Mouse (Mus musculus) bone marrow, adult 2 months (tissue): ENCODE results near the gene Anxa9.
"Not testable (repeated sequence)": the region's sequence is repeated elsewhere in the genome, so short reads cannot be mapped to it uniquely, and the experiment has no call there.

ENCODE experiments used
- CTCF ChIP-seq: fragments of 200-500 bp; IDR thresholded peaks from 2 replicates; pipeline ENCODE4 v1.5.1; 2011; ENCODE audit warnings: low read length, control low read depth; ENCODE audit not compliant: control insufficient read depth, insufficient read depth
- POLR2A ChIP-seq: fragments of 200-500 bp; IDR thresholded peaks from 2 replicates; pipeline ENCODE4 v1.6.1; 2011; ENCODE audit warnings: low read depth, mild to moderate bottlenecking, control low read depth, low read length, borderline replicate concordance; ENCODE audit not compliant: control insufficient read depth

DNA sequence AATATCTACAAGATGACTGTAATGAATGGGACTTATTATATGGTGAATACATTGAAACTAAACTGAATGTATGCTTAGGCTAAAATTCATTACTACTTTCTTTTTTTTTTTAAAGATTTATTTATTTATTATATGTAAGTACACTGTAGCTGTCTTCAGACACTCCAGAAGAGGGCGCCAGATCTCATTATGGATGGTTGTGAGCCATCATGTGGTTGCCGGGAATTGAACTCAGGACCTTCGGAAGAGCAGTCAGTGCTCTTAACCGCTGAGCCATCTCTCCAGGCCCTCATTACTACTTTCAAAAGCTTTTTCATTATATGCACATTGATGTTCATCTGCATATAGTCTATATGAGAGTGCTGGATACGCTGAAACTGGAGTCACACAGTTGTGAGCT is 41.4 kb upstream of the Anxa9 start:
- not testable (repeated sequence) for TF ChIP-seq CTCF, POLR2A
